Mouse (Mus musculus): ENCODE data around the gene Msi2.

DNA sequence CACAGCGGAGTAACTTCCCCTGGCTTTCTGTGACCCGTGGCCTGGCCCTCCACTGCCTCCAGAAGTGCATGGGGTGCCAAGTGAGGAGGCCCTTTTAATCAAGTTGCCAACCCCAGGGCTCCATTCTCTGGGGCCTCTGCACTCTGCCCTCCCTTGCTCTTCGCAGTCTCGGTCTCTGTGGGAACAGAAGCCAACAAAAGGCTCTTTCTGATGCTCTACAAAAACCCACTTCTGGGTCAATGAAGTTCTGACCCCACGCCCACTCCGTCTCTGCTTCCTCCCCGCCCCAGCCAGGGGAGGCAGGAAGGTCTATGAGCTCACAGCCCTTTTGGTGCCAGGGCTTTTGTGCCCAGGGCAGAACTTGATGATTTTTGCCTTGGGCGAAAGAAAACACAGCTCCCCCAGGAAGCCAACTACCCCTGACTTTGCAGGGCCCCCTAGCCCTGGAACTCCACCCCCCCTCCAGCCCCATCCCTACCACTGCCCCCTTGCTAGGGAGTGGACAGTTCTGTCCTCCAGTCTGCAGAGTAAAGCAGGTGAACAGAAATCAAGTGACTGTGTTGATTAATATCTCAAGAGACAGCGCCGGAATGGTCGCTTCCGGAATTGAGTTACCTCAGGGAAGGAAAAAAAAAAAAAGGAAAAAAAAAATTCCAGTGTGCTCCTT, 246.2 kb downstream of the Msi2 start:
- TF ChIP-seq CTCF (IDR thresholded peaks at IDR 0.05; ENCODE audit: low read depth, low read length), result no peak
- no peak for TF ChIP-seq GATA2 (IDR thresholded peaks at IDR 0.05; ENCODE audit: borderline replicate concordance, low read depth, low read length)
- TF ChIP-seq POLR2AphosphoS5 (IDR thresholded peaks at IDR 0.05; ENCODE audit: insufficient replicate concordance, low read depth, low read length), result no peak
- TF ChIP-seq GATA1 (IDR thresholded peaks at IDR 0.05; ENCODE audit: borderline replicate concordance, low read length), result no peak
